Comparison of ENCODE assay signal across 8 mouse cellular contexts in the genomic region with DNA sequence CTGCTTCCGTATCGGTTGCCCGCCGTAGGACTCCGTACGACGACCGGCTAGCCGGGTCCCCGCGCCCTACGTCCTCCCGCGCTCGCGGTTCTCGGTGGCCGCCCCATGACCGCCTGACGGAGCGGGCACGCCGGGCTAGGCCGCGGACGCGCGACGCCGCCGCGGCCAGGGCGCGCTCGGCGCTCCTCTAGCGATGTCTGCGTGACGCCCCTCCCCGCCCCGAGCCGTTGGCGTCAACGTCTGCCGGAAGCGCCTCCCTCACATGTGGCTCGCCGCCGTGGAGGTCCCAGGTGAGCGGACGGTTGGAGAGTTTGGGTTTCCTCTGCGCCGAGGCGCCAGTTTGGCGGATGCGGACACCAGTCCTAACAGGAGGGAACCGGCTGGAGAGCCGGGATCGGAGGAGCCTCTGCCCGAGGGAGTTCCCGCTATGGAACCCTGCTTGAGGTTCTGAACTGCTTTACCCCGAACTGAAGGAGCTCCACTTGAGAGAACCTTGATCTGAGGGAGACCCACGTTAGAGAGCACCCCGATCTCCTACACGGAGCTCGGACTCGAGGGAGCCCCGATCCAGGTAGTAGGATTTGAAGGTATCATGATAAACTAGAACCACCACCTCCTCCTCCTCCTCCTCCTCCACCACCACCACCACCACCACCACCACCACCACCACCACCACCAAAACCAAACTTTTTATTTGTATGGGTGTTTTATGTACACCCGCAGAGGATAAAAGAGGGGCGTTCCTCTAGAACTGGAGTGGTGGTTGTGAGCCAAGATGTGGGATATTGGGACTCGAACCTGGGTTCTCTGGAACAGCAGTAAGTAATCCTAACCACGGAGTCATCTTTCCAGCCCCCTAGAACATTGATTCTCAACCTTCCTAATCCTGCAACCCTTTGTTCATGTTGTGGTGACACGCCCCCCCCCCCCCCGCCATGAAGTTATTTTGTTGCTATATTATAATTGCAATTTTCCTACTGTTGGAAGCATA. TPM values are rescaled to one million over a fixed set of nuclear protein-coding genes. Genes with fewer than 3 reads are reported as not detected.
DNase-seq lines count a peak whose midpoint lies in the region; ATAC-seq and TF ChIP-seq lines count a peak whose summit lies in the region.

A gene (minus strand): TSS at position 161 of the 991 bp plus-strand sequence.
A gene (plus strand): TSS at position 272 of the 991 bp plus-strand sequence.

- peak within 1 kb of the TSS; percentile 81 for H3K4me3 ChIP-seq in G1E (ENCODE audit: low read depth, low read length)
- H3K4me3 ChIP-seq in forebrain, embryonic 15.5 days: peak within 1 kb of the TSS; percentile 93
- peak within 1 kb of the TSS; percentile 75 for H3K4me3 ChIP-seq in neural tube, embryonic 14.5 days (ENCODE audit: low read depth, low read length)
- peak within 1 kb of the TSS; percentile 99 for H3K4me3 ChIP-seq in testis, adult 2 months (ENCODE audit: control insufficient read depth, low read depth, low read length)

- 1% methylated on average over 63 of the region's 74 CpGs for WGBS in forebrain, embryonic 15.5 days
- WGBS in neural tube, embryonic 14.5 days: under 1% methylated on average over 61 of the region's 74 CpGs

- H3K4me2 ChIP-seq in forebrain, embryonic 15.5 days (replicated peaks): peak within 1 kb of the TSS; percentile 54
- peak within 1 kb of the TSS; percentile 68 for H3K4me2 ChIP-seq in neural tube, embryonic 14.5 days (ENCODE audit: low read depth, low read length)

- no peaks in the 10 kb centered on the region for H3K9me3 ChIP-seq in G1E (replicated peaks)
- H3K9me3 ChIP-seq in forebrain, embryonic 15.5 days: no peaks in the 10 kb centered on the region
- H3K9me3 ChIP-seq in neural tube, embryonic 14.5 days (ENCODE audit: control insufficient read depth, low read length): no peaks in the 10 kb centered on the region

- H3K36me3 ChIP-seq in G1E (replicated peaks): peaks cover 60% of the 10 kb centered on the region
- H3K36me3 ChIP-seq in forebrain, embryonic 15.5 days: peaks cover 25% of the 10 kb centered on the region
- H3K36me3 ChIP-seq in neural tube, embryonic 14.5 days (ENCODE audit: control insufficient read depth, insufficient read depth, low read length): 0 out of 2 replicates have a peak, but pooled peaks cover 6% of the 10 kb centered on the region
- H3K36me3 ChIP-seq in testis, adult 2 months (ENCODE audit: control insufficient read depth, insufficient read depth, low read length): peaks cover 4% of the 10 kb centered on the region; the same call in 1 of the 2 replicates

- peak within 1 kb of the TSS; percentile 76 for H3K9ac ChIP-seq in forebrain, embryonic 15.5 days (replicated peaks)
- peak within 1 kb of the TSS; percentile 55 for H3K9ac ChIP-seq in neural tube, embryonic 14.5 days (replicated peaks; ENCODE audit: low read depth, low read length)

- no peak for TF ChIP-seq CTCF in G1E (IDR thresholded peaks at IDR 0.05; ENCODE audit: low read depth, low read length)
- TF ChIP-seq CTCF in testis, adult 2 months (IDR thresholded peaks at IDR 0.05; ENCODE audit: control insufficient read depth, insufficient read depth, insufficient replicate concordance, low read depth, low read length): no peak

- peak; percentile 75 for ATAC-seq in G1E (ENCODE audit: extremely low read depth, insufficient number of reproducible peaks, low FRiP score, poor library complexity, severe bottlenecking)
- ATAC-seq in forebrain, embryonic 15.5 days (replicated peaks): peak; percentile 95
- ATAC-seq in neural tube, embryonic 14.5 days (ENCODE audit: low read depth): peak; percentile 93

- peak within 1 kb of the TSS; percentile 94 for H3K27ac ChIP-seq in forebrain, embryonic 15.5 days (replicated peaks)
- H3K27ac ChIP-seq in neural tube, embryonic 14.5 days (ENCODE audit: low read depth, low read length): peak within 1 kb of the TSS; percentile 92
- peak within 1 kb of the TSS; percentile 98 for H3K27ac ChIP-seq in testis, adult 2 months (ENCODE audit: control insufficient read depth, insufficient read depth, low read depth, low read length)

- intact Hi-C loops in heart, postnatal 25 days (cut with DNase I): loop anchor here (2.0 kb wide), 1 partner anchor 37 kb away; no protein-coding TSS in a partner anchor

- H3K4me1 ChIP-seq in G1E (ENCODE audit: insufficient read depth, low read depth, low read length): peaks cover 53% of the 10 kb centered on the region
- H3K4me1 ChIP-seq in forebrain, embryonic 15.5 days: peaks cover 26% of the 10 kb centered on the region
- H3K4me1 ChIP-seq in neural tube, embryonic 14.5 days (ENCODE audit: control insufficient read depth, insufficient read depth, low read length): peaks cover 19% of the 10 kb centered on the region
- peaks cover 7% of the 10 kb centered on the region for H3K4me1 ChIP-seq in testis, adult 2 months (ENCODE audit: control insufficient read depth, insufficient read depth, low read length)

- TF ChIP-seq POLR2A in testis, adult 2 months (IDR thresholded peaks at IDR 0.05; ENCODE audit: control insufficient read depth, low read depth, low read length): peak; percentile 97

- no peaks in the 10 kb centered on the region for H3K27me3 ChIP-seq in G1E (ENCODE audit: insufficient read depth, low read length)
- no peaks in the 10 kb centered on the region for H3K27me3 ChIP-seq in forebrain, embryonic 15.5 days
- H3K27me3 ChIP-seq in neural tube, embryonic 14.5 days (ENCODE audit: control insufficient read depth, insufficient read depth, low read length): no peaks in the 10 kb centered on the region
- no peaks in the 10 kb centered on the region for H3K27me3 ChIP-seq in testis, adult 2 months (ENCODE audit: control insufficient read depth, insufficient read depth, low read length)

- peak; percentile 90 for DNase-seq in G1E (ENCODE audit: low spot score)
- DNase-seq in cerebellum, adult 11-12 months: peak; percentile 92
- DNase-seq in heart, postnatal 25 days (ENCODE audit: low spot score): peak; percentile 85
- DNase-seq in layer of hippocampus, adult 18-20 months (ENCODE audit: low spot score in 2 of 2): peak; percentile 86 to 94
- DNase-seq in lung, adult 18-20 months: peak; percentile 92

RNA-seq across cellular contexts. Expression of the first gene that starts in this region (rescaled TPM):
- 36.9 and 46.6 TPM in 2 replicates for total RNA-seq in G1E (2014; fragmentation: Nextera tagmentation)
- total RNA-seq in G1E (2017): 35.0 and 38.0 TPM in 2 replicates
- 23.5 and 24.3 TPM in 2 replicates for polyA plus RNA-seq in G1E (2012)
- 30.5 and 31.4 TPM in 2 replicates for polyA plus RNA-seq in forebrain, embryonic 15.5 days (2015; fragmentation: Nextera tagmentation; extraction: Ambion mirVana)
- 10 to 100 TPM; 15.0 TPM for total RNA-seq in heart, postnatal 25 days (2021)
- 10 to 100 TPM; 20.4 to 21.9 TPM for total RNA-seq in layer of hippocampus, adult 18-20 months (2021)
- polyA plus RNA-seq in neural tube, embryonic 14.5 days (2014; fragmentation: Nextera tagmentation; extraction: Ambion mirVana): 22.4 and 28.3 TPM in 2 replicates
- 45.3 and 47.8 TPM in 2 replicates for polyA plus RNA-seq in testis, adult 2 months (2012; rRNA removed)

RNA-seq across cellular contexts. Expression of the second gene that starts in this region (rescaled TPM):
- total RNA-seq in G1E (2014; fragmentation: Nextera tagmentation): 19.5 and 24.8 TPM in 2 replicates
- total RNA-seq in G1E (2017): 19.3 and 19.4 TPM in 2 replicates
- 2.2 and 3.8 TPM in 2 replicates for polyA plus RNA-seq in G1E (2012)
- 3.7 and 3.8 TPM in 2 replicates for polyA plus RNA-seq in forebrain, embryonic 15.5 days (2015; fragmentation: Nextera tagmentation; extraction: Ambion mirVana)
- 1 to 10 TPM; 5.4 to 6.1 TPM for total RNA-seq in heart, postnatal 25 days (2021)
- total RNA-seq in layer of hippocampus, adult 18-20 months (2021): 10 to 100 TPM; 12.0 to 12.3 TPM
- 6.3 and 6.7 TPM in 2 replicates for polyA plus RNA-seq in neural tube, embryonic 14.5 days (2014; fragmentation: Nextera tagmentation; extraction: Ambion mirVana)
- 28.0 and 33.4 TPM in 2 replicates for polyA plus RNA-seq in testis, adult 2 months (2012; rRNA removed)

Comparison
In these comparisons a context has a peak if more than half of its experiments do, and no peak if none do; other contexts are left out.
1. Peak in every context shown above with its lines: DNase-seq, ATAC-seq, H3K4me3 ChIP-seq and H3K27ac ChIP-seq.